Mouse (Mus musculus) E14TG2a.4 (cell line): Measurements from ENCODE around the gene Pxmp2.

ENCODE experiments used
- CTCF ChIP-seq: conservative IDR thresholded peaks from 2 replicates; pipeline ENCODE4 v1.5.1; 2014; ENCODE audit warnings: low read length
- NANOG ChIP-seq: IDR thresholded peaks from 2 replicates; pipeline ENCODE4 v1.6.1; 2014; ENCODE audit warnings: borderline replicate concordance, low read length, mixed read lengths
- POU5F1 ChIP-seq: IDR thresholded peaks from 2 replicates; pipeline ENCODE4 v1.6.1; 2014; ENCODE audit warnings: low read length, borderline replicate concordance

DNA sequence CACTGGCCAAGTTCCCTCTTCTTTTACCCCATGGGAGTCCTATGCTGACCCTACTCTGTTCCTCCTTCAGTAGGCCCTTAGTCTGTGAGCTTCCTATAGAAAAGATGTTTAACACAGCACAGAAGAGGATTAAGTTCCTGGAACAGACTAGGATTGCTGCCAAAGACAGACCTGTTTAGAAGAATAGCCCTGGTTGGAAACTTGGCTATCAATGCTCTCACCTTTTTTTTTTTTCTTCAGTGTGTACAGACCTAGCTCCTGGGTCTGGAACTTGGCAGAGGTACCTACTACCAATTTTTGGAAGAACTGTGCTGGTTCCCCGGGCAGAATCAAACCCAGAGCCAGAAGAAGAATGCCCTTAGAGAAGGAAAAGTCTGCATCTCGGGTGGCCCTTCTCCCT lies 9.6 kb downstream of the Pxmp2 start:
- TF ChIP-seq CTCF (no peak), NANOG (no peak), POU5F1 (no peak)
